Mouse (Mus musculus) lung, embryonic 15.5 days (tissue): ENCODE data around the gene Tmem189. TPM values are rescaled to one million over a fixed set of nuclear protein-coding genes. Genes with fewer than 3 reads are reported as not detected.

Source experiments
- ATAC-seq: fragments of 200-750 bp; cut with Nextera tagmentation; 2 replicates; pipeline ENCODE4 v1.8.0; 2017; ENCODE audit warnings: moderate number of reproducible peaks, borderline replicate concordance; ENCODE audit not compliant: low FRiP score, low TSS enrichment; ENCODE audit errors: extremely low read depth
- H3K27ac ChIP-seq: fragments of 300-500 bp; sonication (generic); 2 replicates; pipeline ENCODE4 v1.5.1; 2015; ENCODE audit warnings: moderate library complexity, mild to moderate bottlenecking, inconsistent platforms
- H3K27me3 ChIP-seq: fragments of 300-500 bp; sonication (generic); 2 replicates; pipeline ENCODE4 v1.6.1; 2015; ENCODE audit warnings: inconsistent platforms
- H3K36me3 ChIP-seq: fragments of 300-500 bp; sonication (generic); 2 replicates; pipeline ENCODE4 v1.6.1; 2015; ENCODE audit warnings: inconsistent platforms
- H3K4me1 ChIP-seq: fragments of 300-500 bp; sonication (generic); 2 replicates; pipeline ENCODE4 v1.6.1; 2015; ENCODE audit warnings: inconsistent platforms
- H3K4me2 ChIP-seq: fragments of 300-500 bp; sonication (generic); 2 replicates; pipeline ENCODE4 v1.6.1; 2015; ENCODE audit warnings: inconsistent platforms, mild to moderate bottlenecking, moderate library complexity
- H3K4me3 ChIP-seq: fragments of 300-500 bp; sonication (generic); 2 replicates; pipeline ENCODE4 v1.5.1; 2015; ENCODE audit warnings: mild to moderate bottlenecking, inconsistent platforms
- H3K9ac ChIP-seq: fragments of 300-500 bp; sonication (generic); 2 replicates; pipeline ENCODE4 v1.6.1; 2015; ENCODE audit warnings: inconsistent platforms
- H3K9me3 ChIP-seq: fragments of 300-500 bp; sonication (generic); 2 replicates; pipeline ENCODE4 v1.6.1; 2016; ENCODE audit warnings: inconsistent platforms
- WGBS: fragments of 180-500 bp; shearing (Covaris S2); methylation state at CpG from one replicate; pipeline ENCODE4 v1.1.7; 2015; 5-methylcytosine and 5-hydroxymethylcytosine counted together
- polyA plus RNA-seq: library from polyadenylated mRNA; unstranded; fragments of >200 nt; fragmentation: Nextera tagmentation; extraction: Ambion mirVana; gene quantifications from 2 replicates; pipeline ENCODE4 v1.2.1, GENCODE M21; 2015

Tmem189 gene
- polyA plus RNA-seq, 1 experiment from 2014 or later = 43.8 TPM

- peaks cover 29% of the 10 kb centered on the region for H3K4me1 ChIP-seq
- no peaks in the 10 kb centered on the region for H3K27me3 ChIP-seq
- 76% methylated on average over 7 of the region's 7 CpGs for WGBS
- H3K36me3 ChIP-seq = peaks cover 34% of the 10 kb centered on the region
- no peak overlapping the region for H3K4me3 ChIP-seq
- no peak overlapping the region for H3K4me2 ChIP-seq
- ATAC-seq = no peak
- no peaks in the 10 kb centered on the region for H3K9me3 ChIP-seq
- H3K27ac ChIP-seq = peak overlapping the region; percentile 10; the same call in 1 of the 2 replicates
- H3K9ac ChIP-seq = no peak overlapping the region
Measured at GRCm38 (mm10) chr2:167696143-167696542, 6.5 kb upstream of the Tmem189 start.

GRCm38 (mm10) chr2:167695491-167695890 lies 5.9 kb upstream of the Tmem189 start:
- no peak overlapping the region for H3K27ac ChIP-seq
- H3K9me3 ChIP-seq = no peaks in the 10 kb centered on the region
- no peak overlapping the region for H3K4me3 ChIP-seq
- no peak overlapping the region for H3K9ac ChIP-seq
- H3K4me2 ChIP-seq = no peak overlapping the region
- H3K36me3 ChIP-seq = peaks cover 34% of the 10 kb centered on the region
- no peak for ATAC-seq
- WGBS = 85% methylated on average over 14 of the region's 14 CpGs
- H3K4me1 ChIP-seq = peaks cover 35% of the 10 kb centered on the region
- H3K27me3 ChIP-seq = no peaks in the 10 kb centered on the region

GRCm38 (mm10) chr2:167694963-167695362 lies 5.3 kb upstream of the Tmem189 start:
- H3K4me3 ChIP-seq = no peak overlapping the region
- H3K27me3 ChIP-seq = no peaks in the 10 kb centered on the region
- no peak overlapping the region for H3K9ac ChIP-seq
- peaks cover 34% of the 10 kb centered on the region for H3K36me3 ChIP-seq
- H3K27ac ChIP-seq = no peak overlapping the region
- 91% methylated on average over 7 of the region's 7 CpGs for WGBS
- H3K4me2 ChIP-seq = no peak overlapping the region
- no peak for ATAC-seq
- H3K9me3 ChIP-seq = no peaks in the 10 kb centered on the region
- H3K4me1 ChIP-seq = peaks cover 36% of the 10 kb centered on the region

GRCm38 (mm10) chr2:167694244-167694643 lies 4.6 kb upstream of the Tmem189 start:
- Histone ChIP-seq H3K27ac (no peak overlapping the region; the same call in 1 of the 2 replicates), H3K9me3 (no peaks in the 10 kb centered on the region), H3K9ac (no peak overlapping the region), H3K27me3 (no peaks in the 10 kb centered on the region), H3K4me3 (no peak overlapping the region), H3K36me3 (peaks cover 34% of the 10 kb centered on the region), H3K4me1 (peaks cover 36% of the 10 kb centered on the region), H3K4me2 (no peak overlapping the region)
- 64% methylated on average over 1 of the region's 1 CpGs for WGBS
- ATAC-seq = no peak

DNA sequence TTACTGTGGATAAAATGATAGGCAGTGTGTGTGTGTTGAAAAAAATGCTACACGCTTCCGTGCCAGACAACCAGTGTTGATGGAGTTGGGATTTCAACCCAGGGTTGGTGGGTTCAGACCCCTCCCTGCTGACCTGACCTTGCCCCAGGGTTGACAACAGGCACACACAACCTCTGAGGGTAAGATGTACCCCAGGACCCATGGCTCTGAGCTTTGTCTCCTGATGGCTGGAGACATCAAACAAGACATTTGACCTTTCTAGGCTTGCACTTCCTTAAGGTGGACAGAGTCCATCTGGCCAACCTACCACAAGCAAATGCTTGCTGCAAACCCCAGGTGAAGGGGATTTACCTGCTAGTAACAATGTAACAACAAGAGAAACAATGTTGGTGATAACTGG lies 3.9 kb upstream of the Tmem189 start:
- H3K27ac ChIP-seq = no peak overlapping the region; the same call in 1 of the 2 replicates
- peaks cover 36% of the 10 kb centered on the region for H3K4me1 ChIP-seq
- 79% methylated on average over 2 of the region's 2 CpGs for WGBS
- peaks cover 34% of the 10 kb centered on the region for H3K36me3 ChIP-seq
- H3K4me2 ChIP-seq = no peak overlapping the region
- no peak for ATAC-seq
- no peaks in the 10 kb centered on the region for H3K27me3 ChIP-seq
- H3K9ac ChIP-seq = no peak overlapping the region
- H3K4me3 ChIP-seq = no peak overlapping the region
- H3K9me3 ChIP-seq = no peaks in the 10 kb centered on the region

GRCm38 (mm10) chr2:167692831-167693230 lies 3.2 kb upstream of the Tmem189 start:
- H3K9ac ChIP-seq = 0 out of 2 replicates have a peak overlapping the region, but pooled peaks have one; percentile 89
- H3K4me3 ChIP-seq = peak overlapping the region; percentile 90
- peak overlapping the region; percentile 70 for H3K4me2 ChIP-seq
- peaks cover 37% of the 10 kb centered on the region for H3K4me1 ChIP-seq
- no peaks in the 10 kb centered on the region for H3K9me3 ChIP-seq
- peaks cover 34% of the 10 kb centered on the region for H3K36me3 ChIP-seq
- ATAC-seq = no peak
- H3K27me3 ChIP-seq = no peaks in the 10 kb centered on the region; the same call in 1 of the 2 replicates
- WGBS = 53% methylated on average over 3 of the region's 3 CpGs
- H3K27ac ChIP-seq = no peak overlapping the region; the same call in 1 of the 2 replicates

DNA sequence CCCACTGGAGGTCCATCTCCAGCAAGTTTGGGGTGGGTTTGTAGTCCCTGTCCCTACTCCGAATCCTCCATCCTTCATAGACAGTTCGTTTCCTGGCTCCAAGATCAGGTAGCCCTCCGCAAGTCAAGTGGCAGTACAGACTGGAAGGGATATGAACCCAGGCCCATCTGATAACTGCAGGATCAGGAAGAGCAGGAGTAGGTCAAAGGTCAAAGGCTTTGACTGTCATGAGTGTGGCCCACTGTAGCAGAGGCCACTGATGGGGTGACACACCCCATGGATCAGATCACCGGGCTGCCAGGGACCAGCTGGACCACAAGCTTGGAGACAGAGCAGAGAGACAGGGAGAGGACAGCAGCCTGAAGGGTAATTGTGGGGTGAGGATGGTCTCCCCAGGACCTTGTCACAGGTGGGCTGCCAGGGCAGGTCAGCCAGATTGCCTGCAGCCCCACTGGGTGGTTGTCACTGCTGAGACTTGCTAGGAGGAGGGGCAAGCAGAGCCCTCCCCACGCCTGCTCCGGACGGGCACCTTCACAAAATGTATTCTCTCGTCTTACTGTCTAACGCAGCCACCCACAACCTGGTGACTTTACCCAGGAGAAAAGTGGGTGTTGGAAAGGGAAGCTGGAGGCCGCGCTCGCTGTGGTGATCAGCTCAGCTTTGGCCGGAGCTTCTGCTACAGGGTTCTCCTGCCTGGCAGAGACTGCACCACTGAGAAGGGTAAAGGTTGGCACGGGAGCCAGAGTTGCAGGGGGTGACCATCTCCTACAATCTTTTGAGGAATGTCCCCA lies 2.4 kb upstream of the Tmem189 start:
- 75% methylated on average over 14 of the region's 14 CpGs for WGBS
- H3K9ac ChIP-seq = peak overlapping the region; percentile 89
- no peaks in the 10 kb centered on the region; the same call in 1 of the 2 replicates for H3K27me3 ChIP-seq
- peak overlapping the region; percentile 72; the same call in 1 of the 2 replicates for H3K27ac ChIP-seq
- peak overlapping the region; percentile 70 for H3K4me2 ChIP-seq
- peaks cover 34% of the 10 kb centered on the region for H3K4me1 ChIP-seq
- peaks cover 34% of the 10 kb centered on the region for H3K36me3 ChIP-seq
- no peak for ATAC-seq
- H3K4me3 ChIP-seq = peak overlapping the region; percentile 90
- H3K9me3 ChIP-seq = no peaks in the 10 kb centered on the region

DNA sequence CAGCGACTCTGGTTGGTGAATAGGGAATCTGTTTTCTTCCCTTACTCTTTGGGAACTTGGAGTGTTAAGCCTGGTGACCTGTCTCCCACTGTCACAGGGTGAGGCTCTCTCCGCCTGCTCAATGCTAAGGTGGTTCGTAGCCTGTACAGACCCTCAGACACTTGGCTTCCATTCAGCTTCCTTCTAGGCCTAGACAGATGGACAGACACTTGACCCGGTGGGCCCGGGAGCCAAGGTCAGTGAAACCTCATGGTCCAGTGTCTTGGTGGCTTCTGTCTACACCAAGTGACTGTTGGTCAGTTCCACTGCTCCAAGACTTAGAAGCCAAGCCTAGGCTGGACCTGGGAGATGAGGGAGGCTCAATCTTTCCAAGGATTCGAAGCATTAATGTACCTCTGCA lies 1.8 kb upstream of the Tmem189 start:
- no peaks in the 10 kb centered on the region; the same call in 1 of the 2 replicates for H3K27me3 ChIP-seq
- H3K36me3 ChIP-seq = peaks cover 34% of the 10 kb centered on the region
- ATAC-seq = no peak
- peak overlapping the region; percentile 72 for H3K27ac ChIP-seq
- no peaks in the 10 kb centered on the region for H3K9me3 ChIP-seq
- H3K9ac ChIP-seq = peak overlapping the region; percentile 89
- peak overlapping the region; percentile 90 for H3K4me3 ChIP-seq
- H3K4me2 ChIP-seq = peak overlapping the region; percentile 70
- H3K4me1 ChIP-seq = peaks cover 35% of the 10 kb centered on the region
- WGBS = 78% methylated on average over 6 of the region's 6 CpGs

- H3K9ac ChIP-seq = peak overlapping the region; percentile 89
- no peaks in the 10 kb centered on the region; the same call in 1 of the 2 replicates for H3K27me3 ChIP-seq
- no peak for ATAC-seq
- H3K9me3 ChIP-seq = no peaks in the 10 kb centered on the region
- peak overlapping the region; percentile 90 for H3K4me3 ChIP-seq
- peaks cover 31% of the 10 kb centered on the region for H3K36me3 ChIP-seq
- H3K27ac ChIP-seq = peak overlapping the region; percentile 72
- H3K4me1 ChIP-seq = peaks cover 37% of the 10 kb centered on the region
- H3K4me2 ChIP-seq = peak overlapping the region; percentile 70
- 50% methylated on average over 12 of the region's 12 CpGs for WGBS
Measured at GRCm38 (mm10) chr2:167690962-167691311, 1.3 kb upstream of the Tmem189 start.

DNA sequence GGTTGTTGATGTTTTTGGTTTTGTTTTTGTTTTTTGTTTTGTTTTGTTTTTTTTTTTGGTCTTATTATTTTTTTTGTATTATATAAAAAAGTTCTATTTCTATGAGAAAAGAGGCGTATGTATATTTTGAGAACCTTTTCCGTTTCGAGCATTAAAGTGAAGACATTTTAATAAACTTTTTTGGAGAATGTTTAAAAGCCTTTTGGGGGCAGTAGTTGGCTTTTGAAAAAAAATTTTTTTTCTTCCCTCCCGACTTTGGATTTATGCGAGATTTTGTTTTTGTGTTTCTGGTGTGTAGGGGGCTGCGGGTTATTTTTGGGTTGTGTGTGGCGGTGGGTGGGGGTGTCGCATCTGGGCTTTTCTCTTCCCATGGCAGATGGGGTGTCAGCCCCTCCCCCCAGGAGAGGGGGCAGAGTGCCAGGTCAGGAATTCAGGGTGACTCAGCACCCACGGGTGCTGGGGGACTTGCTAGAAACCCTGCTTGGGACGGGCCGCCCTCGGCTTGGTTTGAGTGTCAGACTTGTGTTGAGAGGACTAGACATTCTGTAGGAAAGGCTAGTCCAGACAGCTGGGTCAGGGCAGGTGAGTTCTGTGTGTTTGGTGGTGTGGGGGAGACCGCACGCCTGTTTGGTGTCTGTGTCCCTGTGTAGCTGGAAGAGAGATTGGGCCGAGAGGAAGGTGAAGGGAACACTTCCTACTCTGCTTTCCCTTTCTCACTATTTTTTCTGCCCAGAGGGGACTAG lies 768 bp upstream of the Tmem189 start:
- Histone ChIP-seq H3K4me2 (peak overlapping the region; percentile 74), H3K4me3 (peak overlapping the region; percentile 90), H3K9me3 (no peaks in the 10 kb centered on the region), H3K27me3 (no peaks in the 10 kb centered on the region; the same call in 1 of the 2 replicates), H3K4me1 (peaks cover 37% of the 10 kb centered on the region), H3K36me3 (peaks cover 27% of the 10 kb centered on the region), H3K27ac (peak overlapping the region; percentile 97), H3K9ac (peak overlapping the region; percentile 89)
- ATAC-seq = no peak
- 24% methylated on average over 15 of the region's 15 CpGs for WGBS

DNA sequence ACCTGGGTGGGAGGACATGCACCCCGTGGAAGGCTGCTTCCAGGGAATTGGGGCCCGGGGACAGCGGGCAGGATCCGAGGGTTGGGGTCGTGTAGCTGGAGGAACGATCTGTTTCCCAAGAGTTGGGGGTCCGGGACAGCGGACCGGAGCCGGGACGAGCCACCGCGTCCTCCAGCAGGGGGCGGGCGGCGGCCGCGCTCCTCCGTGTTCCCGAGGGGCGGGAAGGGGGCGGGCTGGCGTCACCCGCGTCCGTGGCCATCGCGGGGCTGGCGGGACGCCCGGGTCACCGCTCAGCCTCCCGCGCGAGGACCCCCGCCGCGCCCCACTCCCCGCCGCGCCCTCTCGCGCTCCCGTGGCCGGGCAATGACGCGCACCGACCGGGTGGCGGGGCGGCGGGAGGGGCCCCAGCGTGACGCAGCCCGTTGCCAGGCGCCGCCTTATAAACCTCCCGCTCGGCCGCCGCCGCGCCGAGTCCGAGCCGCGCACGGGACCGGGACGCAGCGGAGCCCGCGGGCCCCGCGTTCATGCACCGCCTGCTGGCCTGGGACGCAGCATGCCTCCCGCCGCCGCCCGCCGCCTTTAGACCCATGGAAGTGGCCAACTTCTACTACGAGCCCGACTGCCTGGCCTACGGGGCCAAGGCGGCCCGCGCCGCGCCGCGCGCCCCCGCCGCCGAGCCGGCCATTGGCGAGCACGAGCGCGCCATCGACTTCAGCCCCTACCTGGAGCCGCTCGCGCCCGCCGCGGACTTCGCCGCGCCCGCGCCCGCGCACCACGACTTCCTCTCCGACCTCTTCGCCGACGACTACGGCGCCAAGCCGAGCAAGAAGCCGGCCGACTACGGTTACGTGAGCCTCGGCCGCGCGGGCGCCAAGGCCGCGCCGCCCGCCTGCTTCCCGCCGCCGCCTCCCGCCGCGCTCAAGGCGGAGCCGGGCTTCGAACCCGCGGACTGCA lies 847 bp downstream of the Tmem189 start, which contains the start of gene Cebpb:
Gene Cebpb, plus strand, starts transcription at position 418 of the 954 bp plus-strand sequence.
- under 1% methylated on average over 126 of the region's 147 CpGs for WGBS
- peaks cover 37% of the 10 kb centered on the region for H3K4me1 ChIP-seq
- no peaks in the 10 kb centered on the region for H3K9me3 ChIP-seq
- peak within 1 kb of the TSS; percentile 74 for H3K4me2 ChIP-seq
- H3K9ac ChIP-seq = peak within 1 kb of the TSS; percentile 89
- ATAC-seq = peak; percentile 81
- H3K36me3 ChIP-seq = peaks cover 22% of the 10 kb centered on the region
- H3K4me3 ChIP-seq = peak within 1 kb of the TSS; percentile 90
- H3K27me3 ChIP-seq = no peaks in the 10 kb centered on the region; the same call in 1 of the 2 replicates
- peak within 1 kb of the TSS; percentile 97 for H3K27ac ChIP-seq
